Mouse (Mus musculus) midbrain, postnatal 0 days (tissue): ENCODE measurements around the gene Gm42791. TPM values are rescaled to one million over a fixed set of nuclear protein-coding genes. Genes with fewer than 3 reads are reported as not detected.

Experiments used
- ATAC-seq: fragments of 200-750 bp; cut with Nextera tagmentation; 2 replicates; pipeline ENCODE4 v1.8.0; 2017; ENCODE audit warnings: moderate number of reproducible peaks, mild to moderate bottlenecking, moderate TSS enrichment, moderate library complexity; ENCODE audit not compliant: low FRiP score
- DNase-seq: peaks from one replicate; pipeline ENCODE4 v3.0.0-alpha.2; 2015; ENCODE audit warnings: low spot score
- H3K27ac ChIP-seq: fragments of 300-500 bp; sonication (generic); 2 replicates; pipeline ENCODE4 v1.5.1; 2014; ENCODE audit warnings: low read depth, mild to moderate bottlenecking, low read length, mixed read lengths
- H3K27me3 ChIP-seq: fragments of 300-500 bp; sonication (generic); 2 replicates; pipeline ENCODE4 v1.6.1; 2014; ENCODE audit warnings: low read length, control low read depth, mixed read lengths; ENCODE audit not compliant: insufficient read depth
- H3K36me3 ChIP-seq: fragments of 300-500 bp; sonication (generic); 2 replicates; pipeline ENCODE4 v1.6.1; 2014; ENCODE audit warnings: low read length, control low read depth, mixed read lengths; ENCODE audit not compliant: insufficient read depth
- H3K4me1 ChIP-seq: fragments of 300-500 bp; sonication (generic); 2 replicates; pipeline ENCODE4 v1.6.1; 2014; ENCODE audit warnings: mild to moderate bottlenecking, control low read depth, antibody characterized with exemption, low read length, mixed read lengths; ENCODE audit not compliant: insufficient read depth
- H3K4me2 ChIP-seq: fragments of 300-500 bp; sonication (generic); 2 replicates; pipeline ENCODE4 v1.6.1; 2014; ENCODE audit warnings: low read depth, mild to moderate bottlenecking, low read length, mixed read lengths; ENCODE audit not compliant: poor library complexity, severe bottlenecking
- H3K4me3 ChIP-seq: fragments of 300-500 bp; sonication (generic); 2 replicates; pipeline ENCODE4 v1.5.1; 2014; ENCODE audit warnings: low read depth, mild to moderate bottlenecking, low read length, moderate library complexity
- H3K9ac ChIP-seq: fragments of 300-500 bp; sonication (generic); replicated peaks from 2 replicates; pipeline ENCODE4 v1.6.1; 2014; ENCODE audit warnings: mild to moderate bottlenecking, low read length, moderate library complexity, mixed read lengths; ENCODE audit not compliant: poor library complexity, severe bottlenecking
- H3K9me3 ChIP-seq: fragments of 300-500 bp; sonication (generic); 2 replicates; pipeline ENCODE4 v1.6.1; 2016; ENCODE audit warnings: low read length, control low read depth
- CTCF ChIP-seq: IDR thresholded peaks from 2 replicates; pipeline ENCODE4 v1.5.1; 2016; ENCODE audit warnings: antibody characterized with exemption, mild to moderate bottlenecking
- WGBS: fragments of 180-500 bp; shearing (Covaris S2); extraction: QIAGEN DNeasy Blood & Tissue Kit; methylation state at CpG from one replicate; pipeline ENCODE4 v1.1.7; 2014; 5-methylcytosine and 5-hydroxymethylcytosine counted together
- polyA plus RNA-seq: library from polyadenylated mRNA; unstranded; fragments of >200 nt; fragmentation: Nextera tagmentation; extraction: Ambion mirVana; gene quantifications from 2 replicates; pipeline ENCODE4 v1.2.1, GENCODE M21; 2015
- total RNA-seq: library from RNA; depleted of rRNA; stranded (reverse); fragments of >200 nt; gene quantifications from 2 replicates; pipeline ENCODE4 v1.2.3, GENCODE M21; 2014

The Gm42791 gene
- total and polyA plus RNA-seq, 2 experiments from 2014 or later, result 3.1 TPM; not detected in 1

- H3K9me3 ChIP-seq, result no peaks in the 10 kb centered on the region
- DNase-seq (no peak), ATAC-seq (no peak)
- H3K27ac ChIP-seq, result no peak overlapping the region
- 80% methylated on average over 6 of the region's 6 CpGs for WGBS
- H3K4me2 ChIP-seq, result no peak overlapping the region
- H3K27me3 ChIP-seq, result no peaks in the 10 kb centered on the region
- no peak overlapping the region for H3K4me3 ChIP-seq
- H3K36me3 ChIP-seq, result no peaks in the 10 kb centered on the region; the same call in 1 of the 2 replicates
- no peak overlapping the region for H3K9ac ChIP-seq
- TF ChIP-seq CTCF, result no peak
- H3K4me1 ChIP-seq, result no peaks in the 10 kb centered on the region
Observed at GRCm38 (mm10) chr5:148867766-148868165, 127.2 kb downstream of the Gm42791 start.

GRCm38 (mm10) chr5:148867171-148867570, 127.8 kb downstream of the Gm42791 start:
- no peak for TF ChIP-seq CTCF
- Histone ChIP-seq H3K36me3 (no peaks in the 10 kb centered on the region), H3K4me1 (no peaks in the 10 kb centered on the region), H3K4me2 (no peak overlapping the region), H3K9ac (no peak overlapping the region), H3K4me3 (no peak overlapping the region), H3K9me3 (no peaks in the 10 kb centered on the region), H3K27ac (no peak overlapping the region), H3K27me3 (no peaks in the 10 kb centered on the region)
- ATAC-seq, result no peak
- whole genome bisulfite sequencing, result 92% methylated on average over 7 of the region's 7 CpGs
- DNase-seq, result no peak

DNA sequence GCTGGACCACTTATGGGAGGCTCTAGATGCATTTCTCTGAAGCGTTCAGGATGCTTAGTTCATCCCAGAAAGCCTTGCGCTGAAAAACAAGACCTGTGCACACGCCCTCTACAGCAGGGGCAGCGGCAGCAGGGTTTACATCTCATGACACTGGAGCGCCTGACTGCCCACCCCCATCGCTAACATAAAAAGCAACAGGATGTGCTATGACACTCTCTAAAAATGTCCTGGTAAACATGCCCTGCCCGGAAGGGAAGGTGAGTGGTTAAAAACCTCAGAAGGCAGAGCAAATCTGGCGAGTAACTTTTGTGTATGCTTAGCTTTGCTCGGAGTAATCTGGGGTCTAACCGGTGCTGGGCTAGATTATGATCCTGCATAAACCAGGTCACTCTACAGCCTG, 128.4 kb downstream of the Gm42791 start:
- ATAC-seq, result no peak
- no peaks in the 10 kb centered on the region for H3K36me3 ChIP-seq
- H3K4me3 ChIP-seq, result no peak overlapping the region
- no peak for TF ChIP-seq CTCF
- H3K9ac ChIP-seq, result no peak overlapping the region
- 90% methylated on average over 10 of the region's 10 CpGs for WGBS
- H3K9me3 ChIP-seq, result no peaks in the 10 kb centered on the region
- H3K27me3 ChIP-seq, result no peaks in the 10 kb centered on the region
- no peaks in the 10 kb centered on the region for H3K4me1 ChIP-seq
- no peak overlapping the region for H3K4me2 ChIP-seq
- no peak for DNase-seq
- H3K27ac ChIP-seq, result no peak overlapping the region

DNA sequence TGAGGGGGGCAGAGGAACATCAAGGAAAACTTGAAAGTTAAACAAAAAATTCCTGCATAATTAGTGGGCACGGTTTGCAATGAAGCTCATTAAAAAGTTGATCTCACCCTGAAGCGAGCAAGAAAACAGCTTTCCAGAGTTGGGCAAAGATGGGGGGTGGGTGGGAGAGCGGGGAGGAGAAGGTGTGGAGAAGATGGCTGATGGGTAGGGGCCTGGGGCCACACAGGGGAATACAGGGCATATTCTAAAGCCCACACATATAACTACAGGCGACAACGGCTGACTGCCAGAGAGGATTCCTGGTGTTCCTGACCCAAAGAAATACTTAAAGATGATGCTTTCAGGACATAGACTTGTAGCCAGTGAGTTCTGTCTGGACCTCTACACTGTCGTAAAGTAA, 131.5 kb downstream of the Gm42791 start:
- Histone ChIP-seq H3K9me3 (no peaks in the 10 kb centered on the region), H3K4me1 (no peaks in the 10 kb centered on the region), H3K36me3 (no peaks in the 10 kb centered on the region), H3K9ac (no peak overlapping the region), H3K4me3 (no peak overlapping the region), H3K27ac (no peak overlapping the region), H3K4me2 (no peak overlapping the region), H3K27me3 (no peaks in the 10 kb centered on the region)
- no peak for DNase-seq
- no peak for TF ChIP-seq CTCF
- 66% methylated on average over 6 of the region's 6 CpGs for WGBS
- ATAC-seq, result no peak

DNA sequence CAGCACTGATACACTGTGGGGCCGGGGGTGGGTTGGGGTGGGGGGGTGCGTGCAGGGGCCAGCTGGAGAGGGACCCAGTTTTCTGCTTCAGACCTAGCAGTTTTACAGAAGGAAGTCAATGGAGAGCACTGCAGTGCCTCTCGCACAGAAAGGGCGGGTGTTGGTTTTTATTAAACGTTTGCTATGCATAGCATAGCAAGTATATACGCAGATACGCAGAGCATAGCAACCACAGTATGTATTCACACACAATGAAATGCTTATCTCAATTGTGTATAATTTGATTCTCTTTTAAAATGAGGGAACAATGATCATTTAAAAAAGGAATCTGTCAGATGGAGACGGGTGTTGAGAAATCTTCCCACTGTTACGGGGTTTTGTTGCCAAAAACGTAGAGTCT, 132.1 kb downstream of the Gm42791 start:
- no peaks in the 10 kb centered on the region for H3K27me3 ChIP-seq
- no peak overlapping the region for H3K4me2 ChIP-seq
- no peak overlapping the region for H3K27ac ChIP-seq
- ATAC-seq, result no peak
- no peak for TF ChIP-seq CTCF
- H3K9me3 ChIP-seq, result no peaks in the 10 kb centered on the region
- no peak for DNase-seq
- WGBS, result 66% methylated on average over 10 of the region's 10 CpGs
- H3K36me3 ChIP-seq, result no peaks in the 10 kb centered on the region
- H3K4me3 ChIP-seq, result no peak overlapping the region
- no peak overlapping the region for H3K9ac ChIP-seq
- H3K4me1 ChIP-seq, result no peaks in the 10 kb centered on the region

DNA sequence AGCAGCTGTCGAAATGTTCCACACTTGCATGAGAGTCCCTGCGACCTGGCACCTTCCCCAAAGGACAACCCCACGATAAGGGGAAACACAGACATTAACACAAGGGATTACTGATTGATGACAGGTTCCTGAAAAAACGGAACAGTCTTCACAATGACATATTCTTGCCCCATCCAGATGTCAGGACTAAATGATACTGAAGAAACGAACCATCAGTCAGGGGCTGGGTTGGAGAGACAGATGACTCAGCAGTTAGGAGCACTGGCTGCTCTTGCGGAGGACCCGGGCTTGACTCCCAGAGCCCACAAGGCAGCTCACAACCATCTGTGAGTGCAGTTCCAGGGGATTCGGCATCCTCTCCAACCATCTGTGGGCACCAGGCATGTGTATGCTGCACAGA, 132.8 kb downstream of the Gm42791 start:
- peak; percentile 10 for DNase-seq
- Histone ChIP-seq H3K4me1 (no peaks in the 10 kb centered on the region), H3K4me3 (no peak overlapping the region), H3K9ac (no peak overlapping the region), H3K27ac (no peak overlapping the region), H3K27me3 (no peaks in the 10 kb centered on the region), H3K36me3 (no peaks in the 10 kb centered on the region), H3K4me2 (no peak overlapping the region), H3K9me3 (no peaks in the 10 kb centered on the region)
- no peak for ATAC-seq
- TF ChIP-seq CTCF, result no peak
- WGBS, result 63% methylated on average over 8 of the region's 8 CpGs
